Mouse (Mus musculus) thymus, adult 2 months (tissue): ENCODE results near the gene Zmym4. TPM values are rescaled to one million over a fixed set of nuclear protein-coding genes. Genes with fewer than 3 reads are reported as not detected.

Source experiments
- DNase-seq: peaks from one replicate; pipeline ENCODE4 v3.0.0; 2021
- H3K27ac ChIP-seq: fragments of 200-500 bp; 2 replicates; pipeline ENCODE4 v1.5.1; 2012; ENCODE audit warnings: low read length, control low read depth; ENCODE audit not compliant: control insufficient read depth, insufficient read depth
- H3K27me3 ChIP-seq: fragments of 200-500 bp; 2 replicates; pipeline ENCODE4 v1.6.1; 2012; ENCODE audit warnings: mild to moderate bottlenecking, low read length, moderate library complexity, mixed read lengths; ENCODE audit not compliant: control insufficient read depth, insufficient read depth
- H3K36me3 ChIP-seq: fragments of 200-500 bp; 2 replicates; pipeline ENCODE4 v1.6.1; 2012; ENCODE audit warnings: mild to moderate bottlenecking, low read length, moderate library complexity; ENCODE audit not compliant: control insufficient read depth, insufficient read depth
- H3K4me1 ChIP-seq: fragments of 200-500 bp; replicated peaks from 2 replicates; pipeline ENCODE4 v1.6.1; 2012; ENCODE audit warnings: low read length; ENCODE audit not compliant: control insufficient read depth, insufficient read depth
- H3K4me3 ChIP-seq: fragments of 200-500 bp; 2 replicates; pipeline ENCODE4 v1.5.1; 2012; ENCODE audit warnings: mild to moderate bottlenecking, low read length, control low read depth, moderate library complexity; ENCODE audit not compliant: control insufficient read depth, insufficient read depth
- CTCF ChIP-seq: fragments of 200-500 bp; IDR thresholded peaks from 2 replicates; pipeline ENCODE4 v1.5.1; 2012; ENCODE audit warnings: mild to moderate bottlenecking, control low read depth, low read length, moderate library complexity, borderline replicate concordance; ENCODE audit not compliant: control insufficient read depth, poor library complexity, insufficient read depth; ENCODE audit errors: extremely low read depth
- POLR2A ChIP-seq: fragments of 200-500 bp; IDR thresholded peaks from 2 replicates; pipeline ENCODE4 v1.6.1; 2012; ENCODE audit warnings: mild to moderate bottlenecking, low read length, control low read depth, moderate library complexity; ENCODE audit not compliant: control insufficient read depth, poor library complexity, insufficient read depth; ENCODE audit errors: extremely low read depth
- WGBS: fragments of 180-500 bp; shearing (Covaris S2); methylation state at CpG from one replicate; pipeline ENCODE4 v1.1.7; 2018; 5-methylcytosine and 5-hydroxymethylcytosine counted together
- polyA plus RNA-seq: library from polyadenylated mRNA; depleted of rRNA; stranded (reverse); fragments of >200 nt; gene quantifications from 2 replicates; pipeline ENCODE4 v1.2.3, GENCODE M21; 2012

Gene Zmym4
- polyA plus RNA-seq, 1 experiment, result 8.9 TPM

- no peak for DNase-seq
- no peak for TF ChIP-seq CTCF
- Histone ChIP-seq H3K4me1 (no peaks in the 10 kb centered on the region), H3K27ac (no peak overlapping the region), H3K27me3 (no peaks in the 10 kb centered on the region), H3K36me3 (peaks cover 4% of the 10 kb centered on the region; the same call in 1 of the 2 replicates), H3K4me3 (no peak overlapping the region)
- WGBS, result 96% methylated on average over 3 of the region's 3 CpGs
Measured at GRCm38 (mm10) chr4:126942846-126943245, 25.1 kb downstream of the Zmym4 start.

DNA sequence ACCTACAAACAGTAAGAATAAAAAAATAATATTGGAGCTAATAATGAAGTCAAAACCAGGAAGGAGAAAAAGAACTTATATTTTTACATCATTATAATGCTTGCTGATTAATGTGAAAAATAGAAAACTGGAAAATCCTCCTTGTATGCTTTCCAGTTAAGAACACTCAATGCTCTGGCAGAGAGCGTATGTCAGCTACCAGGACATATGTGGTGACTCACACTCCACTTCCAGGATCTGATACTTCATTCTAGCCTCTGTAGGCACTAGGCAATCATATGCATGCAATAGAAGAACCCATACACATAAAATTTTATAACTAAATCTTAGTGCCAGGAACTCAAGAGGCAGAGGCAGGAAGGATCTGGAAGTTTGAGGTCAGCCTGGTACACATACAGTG is 40.2 kb downstream of the Zmym4 start:
- no peak for DNase-seq
- WGBS, result 98% methylated on average over 1 of the region's 1 CpGs
- no peaks in the 10 kb centered on the region for H3K4me1 ChIP-seq
- H3K27me3 ChIP-seq, result no peaks in the 10 kb centered on the region
- H3K4me3 ChIP-seq, result no peak overlapping the region
- peaks cover 4% of the 10 kb centered on the region for H3K36me3 ChIP-seq
- no peak for TF ChIP-seq POLR2A
- no peak for TF ChIP-seq CTCF
- H3K27ac ChIP-seq, result no peak overlapping the region

DNA sequence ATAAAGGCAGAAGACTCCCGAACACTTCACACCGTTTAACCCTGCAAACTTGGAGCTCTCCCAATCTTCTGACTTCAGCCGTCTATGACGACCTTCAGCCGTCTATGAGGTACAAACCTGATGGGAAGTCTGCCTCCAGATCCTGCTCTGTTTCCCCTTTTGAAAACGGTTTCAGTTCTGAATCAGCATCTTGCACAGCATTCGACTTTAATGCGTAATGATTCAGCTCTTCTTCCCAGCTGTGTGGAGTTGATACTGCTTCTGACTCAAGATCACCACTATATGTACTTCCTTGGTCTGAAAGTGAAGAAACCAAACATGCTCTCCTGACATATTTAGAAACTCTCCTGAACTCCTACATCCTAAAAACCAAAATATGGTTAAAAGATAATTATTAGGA is 78.1 kb downstream of the Zmym4 start:
- whole genome bisulfite sequencing, result 78% methylated on average over 8 of the region's 8 CpGs
- Histone ChIP-seq H3K4me3 (no peak overlapping the region), H3K4me1 (no peaks in the 10 kb centered on the region), H3K27me3 (no peaks in the 10 kb centered on the region), H3K36me3 (peaks cover 35% of the 10 kb centered on the region), H3K27ac (no peak overlapping the region)
- no peak for DNase-seq
- no peak for TF ChIP-seq POLR2A
- no peak for TF ChIP-seq CTCF

GRCm38 (mm10) chr4:126885953-126886352 is 82.0 kb downstream of the Zmym4 start:
- WGBS, result 92% methylated on average over 1 of the region's 1 CpGs
- no peak for DNase-seq
- H3K4me3 ChIP-seq, result no peak overlapping the region
- peaks cover 30% of the 10 kb centered on the region for H3K36me3 ChIP-seq
- no peaks in the 10 kb centered on the region for H3K27me3 ChIP-seq
- no peaks in the 10 kb centered on the region for H3K4me1 ChIP-seq
- H3K27ac ChIP-seq, result no peak overlapping the region
- TF ChIP-seq POLR2A (no peak), CTCF (no peak)

GRCm38 (mm10) chr4:126883602-126884001 is 84.3 kb downstream of the Zmym4 start:
- 93% methylated on average over 5 of the region's 5 CpGs for WGBS
- no peak overlapping the region for H3K27ac ChIP-seq
- no peaks in the 10 kb centered on the region for H3K27me3 ChIP-seq
- H3K36me3 ChIP-seq, result peaks cover 16% of the 10 kb centered on the region
- H3K4me3 ChIP-seq, result no peak overlapping the region
- no peak for TF ChIP-seq POLR2A
- no peak for TF ChIP-seq CTCF
- no peaks in the 10 kb centered on the region for H3K4me1 ChIP-seq
- no peak for DNase-seq

- Histone ChIP-seq H3K27ac (no peak overlapping the region), H3K36me3 (peaks cover 12% of the 10 kb centered on the region), H3K4me3 (no peak overlapping the region), H3K27me3 (no peaks in the 10 kb centered on the region), H3K4me1 (no peaks in the 10 kb centered on the region)
- no peak for DNase-seq
- no peak for TF ChIP-seq POLR2A
- TF ChIP-seq CTCF, result no peak
- WGBS, result 93% methylated on average over 5 of the region's 5 CpGs
Measured at GRCm38 (mm10) chr4:126879560-126880275, 88.2 kb downstream of the Zmym4 start.

DNA sequence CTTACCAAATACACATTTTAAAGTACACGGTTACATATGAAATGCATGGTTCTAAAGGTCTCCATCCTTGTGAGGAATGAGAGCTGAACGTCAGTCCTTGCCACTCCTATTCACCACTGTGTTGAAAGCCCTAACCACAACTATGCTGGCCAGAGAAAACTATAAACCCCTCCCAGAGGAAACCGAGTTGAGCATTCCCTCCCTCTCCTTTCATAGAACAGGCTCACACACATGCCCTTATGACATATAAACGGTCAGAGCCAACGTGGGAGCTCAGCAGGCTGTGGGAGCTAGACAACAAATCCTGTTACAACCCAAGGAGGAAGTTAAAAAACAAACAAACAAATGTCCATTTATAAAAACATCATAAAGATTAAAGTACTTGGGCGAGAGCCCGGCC is 95.2 kb downstream of the Zmym4 start:
- Histone ChIP-seq H3K4me1 (no peaks in the 10 kb centered on the region), H3K27ac (no peak overlapping the region), H3K27me3 (no peaks in the 10 kb centered on the region), H3K4me3 (no peak overlapping the region), H3K36me3 (peaks cover 4% of the 10 kb centered on the region; the same call in 1 of the 2 replicates)
- WGBS, result 85% methylated on average over 7 of the region's 7 CpGs
- no peak for DNase-seq
- TF ChIP-seq POLR2A (no peak), CTCF (no peak)
